Mouse (Mus musculus) stomach, embryonic 16.5 days (tissue): ENCODE measurements around the gene Pafah1b1. TPM values are rescaled to one million over a fixed set of nuclear protein-coding genes. Genes with fewer than 3 reads are reported as not detected.

Source experiments
- ATAC-seq: fragments of 200-750 bp; cut with Nextera tagmentation; 2 replicates; pipeline ENCODE4 v1.8.0; 2017; ENCODE audit warnings: moderate number of reproducible peaks, moderate TSS enrichment; ENCODE audit not compliant: insufficient read depth, low FRiP score
- H3K27ac ChIP-seq: fragments of 300-500 bp; sonication (generic); 2 replicates; pipeline ENCODE4 v1.5.1; 2014; ENCODE audit warnings: low read length
- H3K27me3 ChIP-seq: fragments of 300-500 bp; sonication (generic); 2 replicates; pipeline ENCODE4 v1.6.1; 2014; ENCODE audit warnings: low read length, control low read depth, mixed read lengths; ENCODE audit not compliant: control insufficient read depth, insufficient read depth
- H3K36me3 ChIP-seq: fragments of 300-500 bp; sonication (generic); 2 replicates; pipeline ENCODE4 v1.6.1; 2014; ENCODE audit warnings: low read length; ENCODE audit not compliant: control insufficient read depth, insufficient read depth
- H3K4me1 ChIP-seq: fragments of 300-500 bp; sonication (generic); 2 replicates; pipeline ENCODE4 v1.6.1; 2014; ENCODE audit warnings: low read length, control low read depth, mixed read lengths; ENCODE audit not compliant: control insufficient read depth, insufficient read depth
- H3K4me2 ChIP-seq: fragments of 300-500 bp; sonication (generic); 2 replicates; pipeline ENCODE4 v1.6.1; 2014; ENCODE audit warnings: low read depth, low read length, mixed read lengths
- H3K4me3 ChIP-seq: fragments of 300-500 bp; sonication (generic); replicated peaks from 2 replicates; pipeline ENCODE4 v1.5.1; 2014; ENCODE audit warnings: mild to moderate bottlenecking, low read length
- H3K9ac ChIP-seq: fragments of 300-500 bp; sonication (generic); 2 replicates; pipeline ENCODE4 v1.6.1; 2014; ENCODE audit warnings: low read length
- H3K9me3 ChIP-seq: fragments of 300-500 bp; sonication (generic); replicated peaks from 2 replicates; pipeline ENCODE4 v1.6.1; 2016; ENCODE audit warnings: low read length, control low read depth; ENCODE audit not compliant: control insufficient read depth
- WGBS: fragments of 180-500 bp; shearing (Covaris S2); extraction: QIAGEN DNeasy Blood & Tissue Kit; methylation state at CpG from one replicate; pipeline ENCODE4 v1.1.7; 2014; 5-methylcytosine and 5-hydroxymethylcytosine counted together
- polyA plus RNA-seq: library from polyadenylated mRNA; unstranded; fragments of >200 nt; fragmentation: Nextera tagmentation; extraction: Ambion mirVana; gene quantifications from 2 replicates; pipeline ENCODE4 v1.2.1, GENCODE M21; 2015

Gene Pafah1b1
- polyA plus RNA-seq, 1 experiment from 2014 or later, result 35.7 TPM

DNA sequence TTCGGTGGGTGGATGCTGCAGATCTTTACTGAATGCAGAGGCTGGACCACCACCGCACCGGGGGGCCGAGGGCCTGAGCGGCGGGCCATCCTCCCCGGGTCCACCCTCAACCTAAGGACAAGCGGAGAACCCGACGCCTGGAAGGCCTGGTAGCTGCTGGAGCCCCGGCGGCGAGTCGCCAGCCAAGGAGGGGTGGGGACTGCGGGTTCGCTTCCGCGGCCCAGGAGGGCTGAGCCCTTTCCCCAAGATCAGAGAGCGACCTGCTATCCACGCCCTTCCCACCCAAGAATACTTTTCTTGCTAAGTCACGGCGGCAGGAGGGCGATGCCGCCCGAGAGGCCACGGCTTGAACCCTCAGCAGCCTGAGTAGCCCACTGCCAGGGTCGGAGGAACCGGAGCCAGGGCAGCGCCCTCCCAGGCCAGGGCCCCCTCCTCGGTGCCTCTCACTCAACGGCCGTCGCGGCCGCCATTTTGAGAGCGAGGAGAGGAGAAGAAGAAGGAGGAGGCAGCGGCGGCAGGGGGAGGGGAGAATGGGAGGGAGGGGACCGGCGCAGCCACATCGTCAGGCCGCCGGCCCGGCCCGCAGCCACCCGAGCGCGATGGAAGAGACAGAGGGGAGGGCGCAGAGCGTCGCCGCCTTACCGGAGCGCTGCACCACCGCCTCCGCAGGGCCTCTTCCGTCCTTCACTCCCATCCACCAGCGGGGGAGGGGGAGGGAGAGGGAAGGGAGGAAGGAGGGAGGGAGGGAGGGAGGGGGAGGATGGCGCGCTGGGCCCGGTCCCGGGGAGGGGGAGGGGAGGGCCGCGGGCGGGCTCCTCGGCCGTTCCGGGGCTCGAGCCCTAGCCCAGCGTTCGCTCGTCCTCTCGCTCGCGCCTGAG is 874 bp downstream of the Pafah1b1 start:
- WGBS, result under 1% methylated on average over 54 of the region's 75 CpGs
- H3K36me3 ChIP-seq, result no peaks in the 10 kb centered on the region
- peaks cover 14% of the 10 kb centered on the region for H3K4me1 ChIP-seq
- no peaks in the 10 kb centered on the region for H3K9me3 ChIP-seq
- peak overlapping the region; percentile 86 for H3K4me2 ChIP-seq
- peak; percentile 87 for ATAC-seq
- H3K9ac ChIP-seq, result peak overlapping the region; percentile 99
- H3K27me3 ChIP-seq, result no peaks in the 10 kb centered on the region
- H3K27ac ChIP-seq, result peak overlapping the region; percentile 99
- H3K4me3 ChIP-seq, result peak overlapping the region; percentile 100

GRCm38 (mm10) chr11:74721971-74722370 is 2.5 kb downstream of the Pafah1b1 start:
- ATAC-seq, result no peak
- Histone ChIP-seq H3K9ac (peak overlapping the region; percentile 35; the same call in 1 of the 2 replicates), H3K4me2 (peak overlapping the region; percentile 63), H3K4me3 (peak overlapping the region; percentile 34), H3K4me1 (peaks cover 16% of the 10 kb centered on the region), H3K27me3 (no peaks in the 10 kb centered on the region), H3K9me3 (no peaks in the 10 kb centered on the region), H3K27ac (no peak overlapping the region), H3K36me3 (no peaks in the 10 kb centered on the region)
- WGBS, result 50% methylated on average over 3 of the region's 3 CpGs

- H3K9me3 ChIP-seq, result no peaks in the 10 kb centered on the region
- H3K36me3 ChIP-seq, result no peaks in the 10 kb centered on the region
- H3K27me3 ChIP-seq, result no peaks in the 10 kb centered on the region
- 62% methylated on average over 2 of the region's 2 CpGs for WGBS
- peaks cover 18% of the 10 kb centered on the region for H3K4me1 ChIP-seq
- ATAC-seq, result no peak
- H3K27ac ChIP-seq, result no peak overlapping the region
- H3K4me2 ChIP-seq, result peak overlapping the region; percentile 19; the same call in 1 of the 2 replicates
- no peak overlapping the region; the same call in 1 of the 2 replicates for H3K9ac ChIP-seq
- no peak overlapping the region for H3K4me3 ChIP-seq
Measured at GRCm38 (mm10) chr11:74721141-74721540, 3.3 kb downstream of the Pafah1b1 start.

- Histone ChIP-seq H3K4me2 (no peak overlapping the region), H3K27ac (no peak overlapping the region), H3K4me1 (peaks cover 18% of the 10 kb centered on the region), H3K9me3 (no peaks in the 10 kb centered on the region), H3K27me3 (no peaks in the 10 kb centered on the region), H3K9ac (no peak overlapping the region), H3K4me3 (no peak overlapping the region), H3K36me3 (no peaks in the 10 kb centered on the region)
- WGBS, result 40% methylated on average over 1 of the region's 1 CpGs
- ATAC-seq, result no peak
Measured at GRCm38 (mm10) chr11:74720668-74721067, 3.8 kb downstream of the Pafah1b1 start.

DNA sequence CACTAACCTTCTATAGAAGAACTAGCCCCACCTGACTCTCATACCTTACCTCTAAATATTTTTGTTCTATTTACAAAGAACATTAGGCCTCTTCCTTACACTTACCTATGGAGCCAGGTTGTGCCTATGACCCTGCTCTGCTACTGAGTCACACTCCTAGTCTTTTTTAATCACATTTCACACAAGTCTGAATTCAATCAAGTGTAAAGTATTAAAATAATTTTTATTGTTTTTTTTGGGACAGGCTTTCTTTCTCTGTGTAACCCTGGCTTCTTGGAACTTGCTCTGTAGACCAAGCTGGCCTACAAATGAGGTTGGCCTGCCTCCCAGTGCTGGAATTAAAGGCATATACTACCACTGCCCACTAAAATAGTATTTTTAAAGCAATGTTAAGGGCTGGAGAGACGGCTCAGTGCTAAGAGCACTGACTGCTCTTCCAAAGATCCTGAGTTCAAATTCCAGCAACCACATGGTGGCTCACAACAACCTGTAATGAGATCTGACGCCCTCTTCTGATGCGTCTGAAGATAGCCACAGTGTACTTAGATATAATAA is 8.4 kb downstream of the Pafah1b1 start:
- Histone ChIP-seq H3K36me3 (0 out of 2 replicates have a peak, but pooled peaks cover 3% of the 10 kb centered on the region), H3K9me3 (no peaks in the 10 kb centered on the region), H3K27ac (no peak overlapping the region), H3K4me1 (peaks cover 13% of the 10 kb centered on the region), H3K4me2 (no peak overlapping the region), H3K27me3 (no peaks in the 10 kb centered on the region), H3K9ac (no peak overlapping the region), H3K4me3 (no peak overlapping the region)
- no peak for ATAC-seq
- 71% methylated on average over 3 of the region's 3 CpGs for WGBS

- no peak for ATAC-seq
- Histone ChIP-seq H3K4me1 (no peaks in the 10 kb centered on the region), H3K36me3 (peaks cover 6% of the 10 kb centered on the region; the same call in 1 of the 2 replicates), H3K27ac (no peak overlapping the region), H3K4me2 (no peak overlapping the region), H3K27me3 (no peaks in the 10 kb centered on the region), H3K9ac (no peak overlapping the region), H3K4me3 (no peak overlapping the region), H3K9me3 (no peaks in the 10 kb centered on the region)
- 97% methylated on average over 1 of the region's 1 CpGs for WGBS
Measured at GRCm38 (mm10) chr11:74710671-74711070, 13.8 kb downstream of the Pafah1b1 start.

DNA sequence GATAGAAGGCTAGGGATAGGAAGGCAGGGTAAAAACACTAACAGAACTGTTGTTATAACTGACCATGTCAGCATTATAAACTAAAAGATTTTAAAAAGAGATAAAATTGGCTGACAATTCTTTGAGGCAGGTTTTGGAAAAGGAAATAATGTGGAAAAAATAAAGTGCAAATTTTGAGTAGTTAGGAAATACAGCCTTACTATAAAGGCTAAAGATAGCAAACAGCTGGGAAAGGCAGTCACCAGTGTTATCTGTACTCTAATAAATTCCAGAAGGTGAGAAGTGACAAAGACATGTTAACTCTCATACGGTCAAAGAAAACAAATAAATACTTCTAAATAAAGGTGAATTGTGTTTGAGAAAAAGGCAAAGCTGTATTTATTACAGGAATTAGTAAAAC is 15.7 kb downstream of the Pafah1b1 start:
- H3K4me3 ChIP-seq, result no peak overlapping the region
- peaks cover 6% of the 10 kb centered on the region; the same call in 1 of the 2 replicates for H3K36me3 ChIP-seq
- no peak overlapping the region for H3K9ac ChIP-seq
- no peak overlapping the region for H3K27ac ChIP-seq
- no peaks in the 10 kb centered on the region for H3K9me3 ChIP-seq
- H3K4me2 ChIP-seq, result no peak overlapping the region
- no peaks in the 10 kb centered on the region for H3K4me1 ChIP-seq
- no peak for ATAC-seq
- WGBS, result 28% methylated on average over 1 of the region's 1 CpGs
- H3K27me3 ChIP-seq, result no peaks in the 10 kb centered on the region

DNA sequence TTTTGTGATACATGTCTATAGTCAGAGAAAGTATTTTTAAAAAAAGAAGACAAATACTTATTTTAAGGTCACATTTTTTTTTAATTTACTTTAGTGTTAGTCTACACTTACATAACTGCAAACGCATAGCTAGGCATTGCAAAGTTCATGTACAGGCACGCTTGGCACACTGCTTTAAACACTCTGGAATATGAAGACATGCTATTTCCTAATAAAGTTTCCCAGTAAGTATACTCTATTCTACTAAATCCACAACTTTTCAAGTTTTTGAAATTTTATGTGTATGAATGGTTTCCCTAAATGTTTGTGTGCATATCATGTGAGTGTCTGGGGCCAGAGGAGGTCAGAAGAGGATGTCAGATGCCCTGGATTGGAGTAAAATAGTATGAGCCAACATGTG is 20.4 kb downstream of the Pafah1b1 start:
- ATAC-seq, result no peak
- WGBS, result 79% methylated on average over 2 of the region's 2 CpGs

DNA sequence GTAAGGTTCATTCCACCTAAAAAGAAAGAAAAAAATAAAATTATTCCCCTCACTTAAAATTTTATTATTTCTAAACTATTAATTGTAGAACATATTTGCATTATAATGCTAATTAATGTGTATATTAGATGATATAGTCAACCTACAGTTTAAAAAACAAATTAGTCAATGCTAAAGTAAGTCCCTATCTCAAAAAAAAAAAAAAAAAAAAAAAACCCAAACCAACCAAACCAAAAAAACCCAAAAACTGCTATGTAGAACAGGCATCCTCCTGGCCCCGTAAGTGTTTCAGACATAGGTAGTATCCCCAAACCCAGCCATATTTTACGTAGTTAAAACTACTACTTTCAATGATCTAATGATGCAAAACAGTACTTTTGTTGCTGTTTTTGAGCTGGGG is 25.0 kb downstream of the Pafah1b1 start:
- ATAC-seq, result no peak
- no peak overlapping the region for H3K9ac ChIP-seq
- no peaks in the 10 kb centered on the region for H3K9me3 ChIP-seq
- H3K4me2 ChIP-seq, result no peak overlapping the region
- no peak overlapping the region for H3K27ac ChIP-seq
- WGBS, result 97% methylated on average over 2 of the region's 2 CpGs
- no peaks in the 10 kb centered on the region for H3K27me3 ChIP-seq
- H3K4me3 ChIP-seq, result no peak overlapping the region
- peaks cover 2% of the 10 kb centered on the region; the same call in 1 of the 2 replicates for H3K4me1 ChIP-seq
- H3K36me3 ChIP-seq, result no peaks in the 10 kb centered on the region; the same call in 1 of the 2 replicates

More for the DNA sequence above, 20.4 kb downstream of the Pafah1b1 start:
- Histone ChIP-seq H3K9me3 (no peaks in the 10 kb centered on the region), H3K4me2 (no peak overlapping the region), H3K9ac (no peak overlapping the region), H3K36me3 (peaks cover 3% of the 10 kb centered on the region; the same call in 1 of the 2 replicates), H3K27ac (no peak overlapping the region), H3K4me3 (no peak overlapping the region), H3K27me3 (no peaks in the 10 kb centered on the region), H3K4me1 (peaks cover 2% of the 10 kb centered on the region; the same call in 1 of the 2 replicates)
